Mouse (Mus musculus) myocyte (in vitro differentiated cells): ENCODE data around the gene Limch1. TPM values are rescaled to one million over a fixed set of nuclear protein-coding genes. Genes with fewer than 3 reads are reported as not detected.

Source experiments
- H3K27me3 ChIP-seq: one replicate; pipeline ENCODE4 v1.6.1; 2011; ENCODE audit not compliant: control insufficient read depth, insufficient read depth, insufficient read length
- H3K36me3 ChIP-seq: one replicate; pipeline ENCODE4 v1.6.1; 2011; ENCODE audit not compliant: control insufficient read depth, insufficient read depth
- H3K4me2 ChIP-seq: one replicate; pipeline ENCODE4 v1.6.1; 2011; ENCODE audit warnings: low read depth, control low read depth
- H3K4me3 ChIP-seq: one replicate; pipeline ENCODE4 v1.5.1; 2011; ENCODE audit warnings: mild to moderate bottlenecking, control low read depth, moderate library complexity
- H3K79me2 ChIP-seq: one replicate; pipeline ENCODE4 v1.6.1; 2011; ENCODE audit not compliant: control insufficient read depth, insufficient read depth
- H3ac ChIP-seq: one replicate; pipeline ENCODE4 v1.6.1; 2011; ENCODE audit not compliant: control insufficient read depth, insufficient read length
- CEBPB ChIP-seq: IDR thresholded peaks from 2 replicates; pipeline ENCODE4 v1.6.1; 2011; ENCODE audit warnings: mild to moderate bottlenecking, moderate library complexity; ENCODE audit not compliant: poor library complexity, insufficient read depth, severe bottlenecking
- E2F4 ChIP-seq: IDR thresholded peaks from one replicate; pipeline ENCODE4 v1.6.1; 2011; ENCODE audit warnings: mild to moderate bottlenecking, control low read depth, moderate library complexity; ENCODE audit not compliant: insufficient read depth
- MAX ChIP-seq: IDR thresholded peaks from one replicate; pipeline ENCODE4 v1.6.1; 2011; ENCODE audit warnings: low read depth, mild to moderate bottlenecking, control low read depth
- MYOD1 ChIP-seq, 3 experiments: IDR thresholded peaks; one replicate each; pipeline ENCODE4 v1.6.1; 2011; ENCODE audit warnings: control low read depth in 2 of 3, low read depth in 2 of 3, mild to moderate bottlenecking in 2 of 3, moderate library complexity in 1 of 3; ENCODE audit not compliant: insufficient read length in 2 of 3, control insufficient read depth in 1 of 3
- MYOG ChIP-seq, 3 experiments: IDR thresholded peaks; one replicate each; pipeline ENCODE4 v1.6.1; 2011; ENCODE audit warnings: control low read depth in 2 of 3, low read depth in 2 of 3, mild to moderate bottlenecking in 2 of 3; ENCODE audit not compliant: insufficient read length in 2 of 3, control insufficient read depth in 1 of 3, insufficient read depth in 1 of 3
- POLR2A ChIP-seq: IDR thresholded peaks from one replicate; pipeline ENCODE4 v1.6.1; 2011; ENCODE audit warnings: low read depth, mild to moderate bottlenecking, control low read depth, moderate library complexity; ENCODE audit not compliant: insufficient read length
- POLR2AphosphoS2 ChIP-seq: IDR thresholded peaks from one replicate; pipeline ENCODE4 v1.6.1; 2011; ENCODE audit warnings: low read depth, control low read depth; ENCODE audit not compliant: insufficient read length
- REST ChIP-seq: IDR thresholded peaks from one replicate; pipeline ENCODE4 v1.6.1; 2011; ENCODE audit warnings: mild to moderate bottlenecking, control low read depth, moderate library complexity; ENCODE audit not compliant: insufficient read depth, insufficient read length
- SRF ChIP-seq: IDR thresholded peaks from one replicate; pipeline ENCODE4 v1.6.1; 2011; ENCODE audit warnings: low read depth; ENCODE audit not compliant: control insufficient read depth, insufficient read length
- TCF12 ChIP-seq: IDR thresholded peaks from one replicate; pipeline ENCODE4 v1.6.1; 2011; ENCODE audit warnings: mild to moderate bottlenecking, control low read depth; ENCODE audit not compliant: poor library complexity, insufficient read depth, severe bottlenecking
- TCF3 ChIP-seq: IDR thresholded peaks from one replicate; pipeline ENCODE4 v1.6.1; 2011; ENCODE audit warnings: low read depth, control low read depth; ENCODE audit not compliant: insufficient read length
- USF1 ChIP-seq: IDR thresholded peaks from one replicate; pipeline ENCODE4 v1.6.1; 2011; ENCODE audit warnings: low read depth, mild to moderate bottlenecking, control low read depth, moderate library complexity
- polyA plus RNA-seq: library from polyadenylated mRNA; unstranded; fragments of >200 nt; fragmentation: generic; extraction: Trizol; gene quantifications from one replicate; pipeline ENCODE4 v1.2.1, GENCODE M21; 2012; ENCODE audit warnings: missing spikeins

The Limch1 gene
- polyA plus RNA-seq, 1 experiment: 0.79 TPM

GRCm38 (mm10) chr5:66911068-66911467 lies 165.4 kb downstream of the Limch1 start:
- Histone ChIP-seq H3K79me2 (no peaks in the 10 kb centered on the region), H3K4me2 (no peak overlapping the region), H3K4me3 (no peak overlapping the region), H3ac (no peak overlapping the region), H3K36me3 (no peaks in the 10 kb centered on the region), H3K27me3 (no peaks in the 10 kb centered on the region)
- TF ChIP-seq MYOG (IDR thresholded peaks at IDR 0.05; ENCODE audit: control insufficient read depth in 1 of 3, insufficient read depth in 1 of 3, insufficient read length in 2 of 3, low read depth in 2 of 3) (no peak), CEBPB (no peak), POLR2A (no peak), USF1 (no peak), MAX (no peak), POLR2AphosphoS2 (no peak), MYOD1 (IDR thresholded peaks at IDR 0.05; ENCODE audit: control insufficient read depth in 1 of 3, insufficient read length in 2 of 3, low read depth in 2 of 3) (no peak)

- H3K27me3 ChIP-seq: no peaks in the 10 kb centered on the region
- H3K79me2 ChIP-seq: no peaks in the 10 kb centered on the region
Observed at GRCm38 (mm10) chr5:66913791-66914190, 168.2 kb downstream of the Limch1 start.

GRCm38 (mm10) chr5:66917353-66918315 lies 172.0 kb downstream of the Limch1 start:
- Histone ChIP-seq H3ac (no peak overlapping the region), H3K79me2 (no peaks in the 10 kb centered on the region), H3K27me3 (no peaks in the 10 kb centered on the region), H3K4me2 (no peak overlapping the region), H3K36me3 (no peaks in the 10 kb centered on the region), H3K4me3 (no peak overlapping the region)
- TF ChIP-seq USF1 (no peak), MYOG (IDR thresholded peaks at IDR 0.05; ENCODE audit: control insufficient read depth in 1 of 3, insufficient read depth in 1 of 3, insufficient read length in 2 of 3, low read depth in 2 of 3) (no peak), E2F4 (no peak), POLR2AphosphoS2 (no peak), MAX (no peak), SRF (no peak), POLR2A (no peak), MYOD1 (IDR thresholded peaks at IDR 0.05; ENCODE audit: control insufficient read depth in 1 of 3, insufficient read length in 2 of 3, low read depth in 2 of 3) (no peak), TCF12 (no peak), TCF3 (no peak), CEBPB (no peak)

More at GRCm38 (mm10) chr5:66913791-66914190, 168.2 kb downstream of the Limch1 start:
- Histone ChIP-seq H3ac (no peak overlapping the region), H3K36me3 (no peaks in the 10 kb centered on the region), H3K4me3 (no peak overlapping the region), H3K4me2 (no peak overlapping the region)
- TF ChIP-seq MYOD1 (IDR thresholded peaks at IDR 0.05; ENCODE audit: control insufficient read depth in 1 of 3, insufficient read length in 2 of 3, low read depth in 2 of 3): no peak

DNA sequence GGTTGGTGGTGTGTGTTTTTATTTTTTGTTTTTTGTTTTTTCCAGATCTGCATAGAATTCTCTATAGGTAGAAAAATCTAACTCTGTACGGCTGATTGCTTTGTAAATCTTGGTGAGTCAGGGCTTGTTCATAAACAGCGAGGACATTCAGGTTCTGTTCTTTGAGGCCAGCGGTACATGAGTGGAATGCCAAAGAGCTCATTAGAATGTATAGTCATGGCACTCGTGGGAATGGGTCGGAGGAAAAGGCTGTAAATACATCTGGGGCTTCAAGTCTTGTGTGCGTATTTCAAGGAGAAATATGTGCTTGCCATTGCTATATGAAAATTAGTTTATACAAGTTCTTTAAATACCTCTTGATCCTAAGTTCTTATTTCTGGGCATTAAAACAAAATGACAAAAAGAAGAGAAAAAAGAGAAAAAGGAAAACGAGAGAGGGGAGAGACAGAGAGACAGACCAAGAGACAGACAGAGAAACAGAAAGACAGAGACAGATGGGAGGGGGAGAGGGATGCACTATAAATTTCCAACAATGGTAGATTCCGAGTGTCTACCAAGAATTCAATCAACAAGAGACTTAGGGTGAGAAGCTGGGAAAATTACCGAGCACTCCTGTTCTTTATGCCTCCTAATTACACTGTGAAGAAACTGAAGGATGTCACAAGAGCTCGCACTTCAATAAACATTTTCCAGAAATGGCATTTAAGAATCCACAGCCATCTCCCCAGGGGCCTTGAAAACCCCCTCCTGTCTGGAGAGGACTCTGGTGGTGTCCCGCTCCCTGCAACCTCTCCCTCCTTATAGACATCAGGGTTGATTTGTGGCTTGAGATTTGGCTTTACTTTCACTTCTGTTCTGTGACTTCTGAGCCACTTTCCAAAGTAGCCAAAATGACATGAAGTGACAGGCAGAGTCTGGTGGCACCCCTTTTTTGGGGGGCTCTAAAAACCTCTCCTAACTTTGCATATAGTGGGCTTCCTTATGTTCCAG lies 173.0 kb downstream of the Limch1 start:
- Histone ChIP-seq H3K36me3 (no peaks in the 10 kb centered on the region), H3K79me2 (no peaks in the 10 kb centered on the region), H3K27me3 (no peaks in the 10 kb centered on the region), H3K4me2 (peak overlapping the region; percentile 38), H3K4me3 (no peak overlapping the region), H3ac (no peak overlapping the region)
- TF ChIP-seq TCF3: no peak
- no peak for TF ChIP-seq MYOG (IDR thresholded peaks at IDR 0.05; ENCODE audit: control insufficient read depth in 1 of 3, insufficient read depth in 1 of 3, insufficient read length in 2 of 3, low read depth in 2 of 3)
- no peak for TF ChIP-seq SRF
- TF ChIP-seq MAX: no peak
- TF ChIP-seq TCF12: no peak
- TF ChIP-seq REST: no peak
- TF ChIP-seq E2F4: no peak
- no peak for TF ChIP-seq POLR2AphosphoS2
